ENCODE assay signal across 8 mouse cellular contexts in the genomic region with DNA sequence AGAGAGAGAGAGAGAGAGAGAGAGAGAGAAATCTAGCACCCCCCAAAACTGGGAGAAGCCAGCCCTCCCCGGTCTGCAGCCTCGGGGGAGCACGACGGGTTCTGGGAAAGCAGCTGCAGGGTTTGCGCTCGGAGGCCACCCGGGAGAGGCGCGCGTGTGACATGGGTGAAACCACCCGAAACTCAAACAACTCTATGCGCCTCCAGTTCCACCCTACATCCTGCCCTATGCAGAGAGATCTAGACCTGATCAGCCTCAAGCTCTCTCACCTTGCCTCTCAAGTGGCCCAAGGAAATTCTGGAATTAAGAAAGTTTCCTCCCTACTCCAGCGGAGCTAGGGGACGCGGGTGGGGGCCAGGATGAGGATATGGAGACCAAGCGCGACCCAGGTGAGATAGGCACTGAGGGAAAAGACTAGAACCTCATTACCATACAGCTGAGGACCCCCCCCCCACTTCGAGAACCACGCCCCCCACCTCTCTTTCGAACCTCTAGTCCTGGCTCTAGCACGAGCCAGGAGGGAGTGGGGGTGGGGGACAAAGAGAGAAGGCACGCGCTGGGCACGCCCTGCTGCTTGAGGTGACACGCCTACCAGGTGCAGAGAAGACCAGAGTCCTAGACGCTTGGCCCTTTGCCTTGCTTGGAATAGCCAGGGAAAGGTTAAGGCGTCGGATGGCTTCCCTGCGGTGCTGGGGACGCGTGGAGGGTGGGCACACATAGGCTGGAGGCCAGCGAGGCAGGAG. TPM values are rescaled to one million over a fixed set of nuclear protein-coding genes. Genes with fewer than 3 reads are reported as not detected.
DNase-seq lines count a peak whose midpoint lies in the region; ATAC-seq and TF ChIP-seq lines count a peak whose summit lies in the region.

No protein-coding gene starts in this region.

- peaks cover 97% of the 10 kb centered on the region for H3K27me3 ChIP-seq in liver, embryonic 13.5 days
- 0 out of 2 replicates have a peak, but pooled peaks cover 1% of the 10 kb centered on the region for H3K27me3 ChIP-seq in splenic B cell, adult 2 months (ENCODE audit: control insufficient read depth, insufficient read depth, low read length, poor library complexity, severe bottlenecking)

- H3K4me2 ChIP-seq in liver, embryonic 13.5 days: peak overlapping the region; percentile 62

- no peak for TF ChIP-seq POLR2A in bone marrow macrophage, adult 2 months (IDR thresholded peaks at IDR 0.05; ENCODE audit: borderline replicate concordance, low read depth, low read length)

- no peaks in the 10 kb centered on the region for H3K9me3 ChIP-seq in liver, embryonic 13.5 days (replicated peaks)

- DNase-seq in cerebellum, adult 11-12 months: peak; percentile 36
- no peak for DNase-seq in cerebellum, adult 9-11 months
- DNase-seq in induced T-regulatory cell, adult 2 months (ENCODE audit: low read depth): peak; percentile 40
- DNase-seq in liver, embryonic 13.5 days: no peak
- DNase-seq in splenic B cell, adult 2 months (ENCODE audit: low read depth, low spot score): peak; percentile 62
- DNase-seq in right cerebral cortex, postnatal 36 days (ENCODE audit: low spot score in 2 of 2): no peak
- DNase-seq in Muller cell, postnatal 12 days (ENCODE audit: inconsistent ontology term): no peak

- 0% methylated on average over 32 of the region's 32 CpGs for WGBS in liver, embryonic 13.5 days (ENCODE audit: insufficient replicate concordance)

- peak overlapping the region; percentile 38 for H3K4me3 ChIP-seq in bone marrow macrophage, adult 2 months (ENCODE audit: insufficient read depth, low read length)
- peak overlapping the region; percentile 52 for H3K4me3 ChIP-seq in liver, embryonic 13.5 days (replicated peaks)

- H3K36me3 ChIP-seq in liver, embryonic 13.5 days: no peaks in the 10 kb centered on the region
- no peaks in the 10 kb centered on the region for H3K36me3 ChIP-seq in splenic B cell, adult 2 months (ENCODE audit: control insufficient read depth, insufficient read depth, low read length, poor library complexity, severe bottlenecking)

- no peak for TF ChIP-seq CTCF in bone marrow macrophage, adult 2 months (IDR thresholded peaks at IDR 0.05; ENCODE audit: low read depth, low read length)

- peaks cover 18% of the 10 kb centered on the region for H3K4me1 ChIP-seq in bone marrow macrophage, adult 2 months (ENCODE audit: control insufficient read depth, insufficient read depth, low read length)
- H3K4me1 ChIP-seq in liver, embryonic 13.5 days (replicated peaks): peaks cover 75% of the 10 kb centered on the region

- H3K9ac ChIP-seq in liver, embryonic 13.5 days: peak overlapping the region; percentile 13; the same call in 1 of the 2 replicates

- H3K27ac ChIP-seq in bone marrow macrophage, adult 2 months (ENCODE audit: insufficient read depth, low read depth, low read length): no peak overlapping the region
- no peak overlapping the region for H3K27ac ChIP-seq in liver, embryonic 13.5 days

- no peak for ATAC-seq in liver, embryonic 13.5 days (ENCODE audit: low read depth)

RNA-seq across cellular contexts. Expression of a gene that starts 0.8 kb away (rescaled TPM):
- polyA plus RNA-seq in bone marrow macrophage, adult 2 months (2012; ENCODE audit: insufficient read depth, insufficient read length, missing spikeins): not detected in 2 replicates
- polyA plus RNA-seq in liver, embryonic 13.5 days (2015; fragmentation: Nextera tagmentation; extraction: Ambion mirVana): 1.7 and 1.9 TPM in 2 replicates

RNA-seq across cellular contexts. Expression of a gene that starts 26.3 kb away (rescaled TPM):
- 0.44 TPM in 1 of 2 replicates, not detected in the other for polyA plus RNA-seq in bone marrow macrophage, adult 2 months (2012; ENCODE audit: insufficient read depth, insufficient read length, missing spikeins)
- 1.0 and 2.0 TPM in 2 replicates for polyA plus RNA-seq in liver, embryonic 13.5 days (2015; fragmentation: Nextera tagmentation; extraction: Ambion mirVana)

RNA-seq across cellular contexts. Expression of a gene that starts 36.2 kb away (rescaled TPM):
- polyA plus RNA-seq in bone marrow macrophage, adult 2 months (2012; ENCODE audit: insufficient read depth, insufficient read length, missing spikeins): 33.6 and 34.1 TPM in 2 replicates
- 6.5 and 6.6 TPM in 2 replicates for polyA plus RNA-seq in liver, embryonic 13.5 days (2015; fragmentation: Nextera tagmentation; extraction: Ambion mirVana)

RNA-seq across cellular contexts. Expression of a gene that starts 53.7 kb away (rescaled TPM):
- 2.2 and 2.7 TPM in 2 replicates for polyA plus RNA-seq in bone marrow macrophage, adult 2 months (2012; ENCODE audit: insufficient read depth, insufficient read length, missing spikeins)
- polyA plus RNA-seq in liver, embryonic 13.5 days (2015; fragmentation: Nextera tagmentation; extraction: Ambion mirVana): 0.08 and 0.16 TPM in 2 replicates

Comparison
In these comparisons a context has a peak if more than half of its experiments do, and no peak if none do; other contexts are left out.
1. DNase-seq: peak in cerebellum, adult 11-12 months (single experiment), induced T-regulatory cell, adult 2 months (single experiment) and splenic B cell, adult 2 months (single experiment); none in cerebellum, adult 9-11 months (single experiment), liver, embryonic 13.5 days (single experiment), right cerebral cortex, postnatal 36 days (0 of 2) and Muller cell, postnatal 12 days (single experiment).